Mouse (Mus musculus) heart, embryonic 12.5 days (tissue): Measurements from ENCODE around the gene Prr19. TPM values are rescaled to one million over a fixed set of nuclear protein-coding genes. Genes with fewer than 3 reads are reported as not detected.

Experiments
- ATAC-seq: fragments of 200-750 bp; cut with Nextera tagmentation; 2 replicates; pipeline ENCODE4 v1.8.0; 2017; ENCODE audit warnings: moderate TSS enrichment, moderate library complexity; ENCODE audit not compliant: insufficient number of reproducible peaks, low FRiP score
- H3K27ac ChIP-seq: fragments of 300-500 bp; sonication (generic); 2 replicates; pipeline ENCODE4 v1.5.1; 2016; ENCODE audit warnings: mild to moderate bottlenecking, moderate library complexity; ENCODE audit not compliant: poor library complexity, severe bottlenecking
- H3K27me3 ChIP-seq: fragments of 300-500 bp; sonication (generic); replicated peaks from 2 replicates; pipeline ENCODE4 v1.6.1; 2016; ENCODE audit warnings: mild to moderate bottlenecking, moderate library complexity
- H3K36me3 ChIP-seq: fragments of 300-500 bp; sonication (generic); 2 replicates; pipeline ENCODE4 v1.6.1; 2016; ENCODE audit warnings: mild to moderate bottlenecking, moderate library complexity
- H3K4me1 ChIP-seq: fragments of 300-500 bp; sonication (generic); replicated peaks from 2 replicates; pipeline ENCODE4 v1.6.1; 2016; ENCODE audit warnings: mild to moderate bottlenecking
- H3K4me2 ChIP-seq: fragments of 300-500 bp; sonication (generic); 2 replicates; pipeline ENCODE4 v1.6.1; 2016; ENCODE audit warnings: mild to moderate bottlenecking, moderate library complexity
- H3K4me3 ChIP-seq: fragments of 300-500 bp; sonication (generic); 2 replicates; pipeline ENCODE4 v1.5.1; 2016; ENCODE audit warnings: mild to moderate bottlenecking
- H3K9ac ChIP-seq: fragments of 300-500 bp; sonication (generic); 2 replicates; pipeline ENCODE4 v1.6.1; 2016; ENCODE audit warnings: mild to moderate bottlenecking, moderate library complexity
- H3K9me3 ChIP-seq: fragments of 300-500 bp; sonication (generic); replicated peaks from 2 replicates; pipeline ENCODE4 v1.6.1; 2016; ENCODE audit warnings: mild to moderate bottlenecking, moderate library complexity
- WGBS: fragments of 180-500 bp; shearing (Covaris S2); methylation state at CpG from one replicate; pipeline ENCODE4 v1.1.7; 2016; 5-methylcytosine and 5-hydroxymethylcytosine counted together
- polyA plus RNA-seq: library from polyadenylated mRNA; unstranded; fragments of >200 nt; fragmentation: Nextera tagmentation; extraction: Ambion mirVana; gene quantifications from 2 replicates; pipeline ENCODE4 v1.2.1, GENCODE M21; 2016

The Prr19 gene
- polyA plus RNA-seq, 1 experiment from 2014 or later, result not detected

GRCm38 (mm10) chr7:25294960-25295722 is 6.1 kb upstream of the Prr19 start:
- no peaks in the 10 kb centered on the region for H3K27me3 ChIP-seq

GRCm38 (mm10) chr7:25296945-25297453 is 4.2 kb upstream of the Prr19 start:
- H3K9ac ChIP-seq, result peak overlapping the region; percentile 88
- H3K4me1 ChIP-seq, result peaks cover 37% of the 10 kb centered on the region
- peak overlapping the region; percentile 84 for H3K4me3 ChIP-seq
- H3K27ac ChIP-seq, result peak overlapping the region; percentile 91
- H3K4me2 ChIP-seq, result peak overlapping the region; percentile 92
- no peaks in the 10 kb centered on the region for H3K9me3 ChIP-seq
- peak; percentile 37 for ATAC-seq
- 0% methylated on average over 21 of the region's 21 CpGs for WGBS
- peaks cover 42% of the 10 kb centered on the region for H3K36me3 ChIP-seq
- 0 out of 2 replicates have a peak, but pooled peaks cover 6% of the 10 kb centered on the region for H3K27me3 ChIP-seq

More at GRCm38 (mm10) chr7:25294960-25295722, 6.1 kb upstream of the Prr19 start:
- H3K9me3 ChIP-seq, result no peaks in the 10 kb centered on the region
- H3K36me3 ChIP-seq, result peaks cover 60% of the 10 kb centered on the region
- no peak overlapping the region for H3K4me2 ChIP-seq
- H3K27ac ChIP-seq, result no peak overlapping the region
- WGBS, result 91% methylated on average over 12 of the region's 12 CpGs
- no peak overlapping the region for H3K9ac ChIP-seq
- no peak for ATAC-seq
- peaks cover 47% of the 10 kb centered on the region for H3K4me1 ChIP-seq
- no peak overlapping the region for H3K4me3 ChIP-seq

DNA sequence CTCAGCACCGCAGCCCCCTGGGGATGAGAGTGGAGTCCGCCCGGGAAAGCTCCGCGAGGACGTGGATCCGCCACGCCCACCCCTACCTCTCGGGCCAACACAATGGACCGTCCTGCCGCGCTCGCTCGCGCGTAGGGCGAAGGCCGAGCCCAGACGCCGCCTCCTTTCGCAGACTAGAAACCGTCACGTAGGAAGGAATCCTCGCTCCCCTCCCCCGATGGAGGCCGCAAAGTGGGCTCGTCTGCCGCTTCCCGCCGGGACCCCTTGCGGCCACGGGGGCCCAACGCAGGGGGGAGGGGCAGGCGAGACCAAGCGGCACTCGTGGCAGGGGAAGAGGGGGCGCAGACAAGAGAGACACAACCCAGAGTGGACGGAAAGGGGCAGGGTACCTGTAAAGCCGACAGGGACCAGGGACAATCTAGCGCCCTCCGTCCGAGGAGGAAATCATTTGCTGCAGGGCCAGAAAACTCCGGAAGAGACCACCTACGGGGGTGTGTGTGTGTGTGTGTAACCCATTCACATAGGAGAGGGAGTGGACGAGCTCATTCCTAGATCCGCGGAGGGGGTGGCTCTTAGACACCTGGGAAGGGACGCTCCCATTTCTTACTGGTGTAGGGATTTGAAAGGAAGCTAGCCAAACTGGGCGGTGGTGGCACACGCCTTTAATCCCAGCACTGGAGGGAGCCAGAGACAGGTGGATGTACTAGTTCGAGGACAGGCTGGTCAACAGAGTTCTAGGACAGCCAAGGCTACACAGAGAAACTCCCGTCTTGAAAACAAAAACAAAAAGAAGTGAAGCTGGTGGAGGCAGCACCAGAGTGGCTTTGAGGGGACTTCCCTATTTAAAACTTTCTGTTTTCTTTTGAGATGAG is 3.5 kb upstream of the Prr19 start, which contains the start of gene Pafah1b3:
Gene Pafah1b3, minus strand, starts transcription at position 533 of the 872 bp plus-strand sequence.
- H3K4me1 ChIP-seq, result peaks cover 34% of the 10 kb centered on the region
- WGBS, result 1% methylated on average over 52 of the region's 52 CpGs
- H3K4me2 ChIP-seq, result peak within 1 kb of the TSS; percentile 92
- peak within 1 kb of the TSS; percentile 91 for H3K27ac ChIP-seq
- peak within 1 kb of the TSS; percentile 84 for H3K4me3 ChIP-seq
- ATAC-seq, result peak; percentile 86
- peaks cover 35% of the 10 kb centered on the region for H3K36me3 ChIP-seq
- peaks cover 7% of the 10 kb centered on the region for H3K27me3 ChIP-seq
- peak within 1 kb of the TSS; percentile 88 for H3K9ac ChIP-seq
- H3K9me3 ChIP-seq, result no peaks in the 10 kb centered on the region

DNA sequence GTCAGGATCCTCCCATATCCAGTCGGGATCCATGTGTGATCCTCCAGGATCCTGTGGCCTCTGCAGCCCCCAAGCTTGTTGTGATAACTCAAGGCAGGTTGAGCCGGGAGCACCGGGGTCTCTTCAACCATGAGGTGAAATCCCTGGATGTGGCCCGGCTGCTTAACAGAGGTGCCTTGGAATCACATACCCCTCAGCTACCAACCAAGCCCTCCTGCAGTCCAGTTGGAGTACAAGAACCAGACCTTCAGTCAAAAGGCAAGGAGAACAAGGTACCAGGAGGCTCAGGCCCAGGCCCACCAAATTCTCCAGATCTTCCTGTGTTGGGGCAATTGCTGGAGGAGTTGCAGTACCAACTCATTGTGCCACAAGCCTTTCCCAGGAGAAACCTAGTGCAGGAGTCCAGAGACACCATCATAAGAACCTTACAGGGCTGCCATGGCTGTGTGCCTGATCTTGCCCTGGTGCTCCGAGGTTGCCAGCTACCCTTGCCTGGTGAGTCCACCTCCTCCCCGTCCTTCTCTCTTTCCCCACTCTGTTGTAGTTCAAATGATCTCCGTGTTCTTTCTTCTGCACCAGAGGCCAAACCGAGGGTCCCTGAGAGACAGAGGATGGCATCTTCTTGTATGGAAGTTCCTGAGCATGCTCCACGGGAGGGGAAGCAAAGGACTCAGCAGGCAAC is 1.9 kb downstream of the Prr19 start:
- no peak overlapping the region for H3K4me3 ChIP-seq
- H3K4me1 ChIP-seq, result peaks cover 15% of the 10 kb centered on the region
- WGBS, result 49% methylated on average over 9 of the region's 9 CpGs
- H3K27ac ChIP-seq, result no peak overlapping the region
- no peak overlapping the region for H3K9ac ChIP-seq
- no peaks in the 10 kb centered on the region for H3K9me3 ChIP-seq
- no peak overlapping the region for H3K4me2 ChIP-seq
- H3K36me3 ChIP-seq, result no peaks in the 10 kb centered on the region
- peaks cover 52% of the 10 kb centered on the region for H3K27me3 ChIP-seq
- ATAC-seq, result no peak

DNA sequence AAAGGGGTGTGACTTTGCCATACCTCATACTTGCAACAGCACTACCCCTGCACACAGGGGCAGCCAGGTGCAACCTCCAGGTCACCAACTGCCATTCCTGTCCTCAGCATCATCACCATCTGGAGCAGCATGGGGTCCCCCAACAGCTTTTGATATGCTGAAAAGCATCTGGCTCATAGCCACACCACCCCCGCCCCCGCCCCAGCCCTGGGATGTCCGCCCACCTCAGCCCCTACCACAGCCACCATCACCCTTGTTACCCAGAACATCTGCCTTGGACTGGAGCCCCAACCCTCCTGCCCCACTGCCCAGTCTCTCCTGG is 2.4 kb downstream of the Prr19 start:
- ATAC-seq, result no peak
- no peak overlapping the region for H3K27ac ChIP-seq
- no peak overlapping the region for H3K4me2 ChIP-seq
- no peak overlapping the region for H3K4me3 ChIP-seq
- H3K27me3 ChIP-seq, result peaks cover 57% of the 10 kb centered on the region
- H3K9me3 ChIP-seq, result no peaks in the 10 kb centered on the region
- no peak overlapping the region for H3K9ac ChIP-seq
- 72% methylated on average over 3 of the region's 3 CpGs for WGBS
- peaks cover 10% of the 10 kb centered on the region for H3K4me1 ChIP-seq
- H3K36me3 ChIP-seq, result no peaks in the 10 kb centered on the region

DNA sequence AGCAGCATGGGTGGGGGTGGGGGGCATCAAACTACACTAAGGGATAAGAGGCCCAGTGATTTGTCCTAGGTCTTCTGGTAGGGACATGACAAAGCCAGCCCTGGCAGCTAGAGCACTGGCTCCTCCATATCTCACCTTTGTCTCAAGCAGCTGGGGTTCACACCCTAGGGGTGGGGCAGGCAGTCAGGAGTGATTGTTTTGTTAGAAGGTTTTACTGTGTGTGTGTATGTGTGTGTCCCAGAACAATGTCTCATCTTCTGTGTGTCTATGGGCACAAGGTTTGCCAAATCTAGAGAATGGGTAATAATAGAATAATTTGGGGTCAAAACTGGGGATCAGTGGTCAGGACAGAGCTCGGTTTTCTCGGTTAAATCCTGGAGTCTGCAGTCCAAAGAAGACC is 4.3 kb downstream of the Prr19 start:
- H3K9ac ChIP-seq, result no peak overlapping the region; the same call in 1 of the 2 replicates
- H3K27ac ChIP-seq, result no peak overlapping the region
- peaks cover 10% of the 10 kb centered on the region for H3K4me1 ChIP-seq
- ATAC-seq, result no peak
- no peaks in the 10 kb centered on the region for H3K36me3 ChIP-seq
- H3K4me2 ChIP-seq, result peak overlapping the region; percentile 93
- 2% methylated on average over 2 of the region's 2 CpGs for WGBS
- peaks cover 70% of the 10 kb centered on the region for H3K27me3 ChIP-seq
- peak overlapping the region; percentile 59 for H3K4me3 ChIP-seq
- no peaks in the 10 kb centered on the region for H3K9me3 ChIP-seq

- H3K4me3 ChIP-seq, result peak within 1 kb of the TSS; percentile 59
- peaks cover 10% of the 10 kb centered on the region for H3K4me1 ChIP-seq
- ATAC-seq, result peak; percentile 60
- no peak within 1 kb of the TSS for H3K27ac ChIP-seq
- peaks cover 70% of the 10 kb centered on the region for H3K27me3 ChIP-seq
- H3K4me2 ChIP-seq, result peak within 1 kb of the TSS; percentile 93
- H3K36me3 ChIP-seq, result no peaks in the 10 kb centered on the region
- peak within 1 kb of the TSS; percentile 1; the same call in 1 of the 2 replicates for H3K9ac ChIP-seq
- H3K9me3 ChIP-seq, result no peaks in the 10 kb centered on the region
- WGBS, result under 1% methylated on average over 47 of the region's 47 CpGs
Observed at GRCm38 (mm10) chr7:25305956-25306613, 4.9 kb downstream of the Prr19 start, which contains the start of gene Tmem145. Tmem145 (plus strand) TSS chr7:25306106.

DNA sequence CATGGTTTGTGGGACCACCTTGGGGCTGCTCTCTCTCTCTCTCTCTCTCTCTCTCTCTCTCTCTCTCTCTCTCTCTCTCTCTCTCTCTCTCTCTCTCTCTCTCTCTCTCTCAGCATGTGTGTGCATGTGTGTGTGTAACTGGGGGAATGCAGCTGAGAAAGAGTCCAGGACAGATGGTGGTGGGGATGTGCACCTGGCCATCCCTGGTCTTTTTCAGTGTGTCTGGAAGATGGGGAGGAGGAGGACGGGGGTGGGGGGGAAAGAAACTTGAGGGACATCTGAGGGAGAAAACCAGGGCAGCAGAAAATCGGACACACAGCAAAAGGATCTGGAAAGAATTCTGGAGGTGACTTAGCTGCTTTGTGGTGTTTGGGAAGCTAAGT is 5.4 kb downstream of the Prr19 start:
- Histone ChIP-seq H3K9me3 (no peaks in the 10 kb centered on the region), H3K27me3 (peaks cover 71% of the 10 kb centered on the region), H3K4me1 (peaks cover 10% of the 10 kb centered on the region), H3K9ac (no peak overlapping the region), H3K36me3 (no peaks in the 10 kb centered on the region), H3K4me2 (peak overlapping the region; percentile 93; the same call in 1 of the 2 replicates), H3K27ac (no peak overlapping the region), H3K4me3 (no peak overlapping the region; the same call in 1 of the 2 replicates)
- no peak; the same call in 1 of the 2 replicates for ATAC-seq
- 39% methylated on average over 2 of the region's 2 CpGs for WGBS

GRCm38 (mm10) chr7:25308702-25309318 is 7.6 kb downstream of the Prr19 start:
- no peaks in the 10 kb centered on the region for H3K9me3 ChIP-seq
- no peak overlapping the region for H3K4me2 ChIP-seq
- no peak overlapping the region for H3K4me3 ChIP-seq
- peaks cover 10% of the 10 kb centered on the region for H3K4me1 ChIP-seq
- ATAC-seq, result no peak
- H3K27ac ChIP-seq, result no peak overlapping the region
- H3K27me3 ChIP-seq, result peaks cover 79% of the 10 kb centered on the region
- WGBS, result 57% methylated on average over 17 of the region's 17 CpGs
- no peaks in the 10 kb centered on the region for H3K36me3 ChIP-seq
- H3K9ac ChIP-seq, result no peak overlapping the region

DNA sequence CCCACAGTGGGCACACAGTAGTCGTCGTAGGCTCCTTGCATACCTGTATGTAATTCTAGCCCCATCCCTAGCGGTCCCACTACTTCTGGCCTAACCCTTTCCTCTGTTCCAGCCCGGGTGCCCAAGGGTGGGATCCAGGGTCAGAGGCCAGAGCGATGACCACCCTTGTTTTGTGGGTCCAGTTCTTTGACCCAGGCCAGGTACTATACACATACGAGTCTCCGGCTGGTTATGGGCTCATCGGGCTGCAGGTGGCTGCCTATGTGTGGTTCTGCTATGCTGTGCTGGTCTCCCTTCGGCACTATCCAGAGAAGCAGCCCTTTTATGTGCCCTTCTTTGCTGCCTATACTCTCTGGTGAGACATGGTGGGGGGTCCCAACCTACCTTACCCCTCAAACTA is 8.2 kb downstream of the Prr19 start:
- no peak overlapping the region for H3K9ac ChIP-seq
- no peaks in the 10 kb centered on the region for H3K9me3 ChIP-seq
- no peak for ATAC-seq
- H3K4me3 ChIP-seq, result no peak overlapping the region
- H3K27me3 ChIP-seq, result peaks cover 81% of the 10 kb centered on the region
- no peak overlapping the region for H3K27ac ChIP-seq
- 81% methylated on average over 9 of the region's 9 CpGs for WGBS
- peaks cover 10% of the 10 kb centered on the region for H3K4me1 ChIP-seq
- H3K36me3 ChIP-seq, result no peaks in the 10 kb centered on the region
- H3K4me2 ChIP-seq, result no peak overlapping the region
